Mouse (Mus musculus): ENCODE data around the gene Has3. TPM values are rescaled to one million over a fixed set of nuclear protein-coding genes. Genes with fewer than 3 reads are reported as not detected.

The Has3 gene
- polyA plus RNA-seq, 1 experiment, result 0.35 TPM

GRCm38 (mm10) chr8:106906635-106907034 lies 36.6 kb downstream of the Has3 start:
- TF ChIP-seq POLR2A (IDR thresholded peaks at IDR 0.05; ENCODE audit: control insufficient read depth, low read depth, low read length) (no peak), CTCF (IDR thresholded peaks at IDR 0.05; ENCODE audit: control insufficient read depth, insufficient read depth, insufficient replicate concordance, low read depth, low read length) (no peak)
- Histone ChIP-seq H3K4me3 (ENCODE audit: control insufficient read depth, low read depth, low read length) (no peak overlapping the region), H3K27me3 (ENCODE audit: control insufficient read depth, insufficient read depth, low read length) (no peaks in the 10 kb centered on the region), H3K4me1 (ENCODE audit: control insufficient read depth, insufficient read depth, low read length) (no peaks in the 10 kb centered on the region), H3K36me3 (ENCODE audit: control insufficient read depth, insufficient read depth, low read length) (peaks cover 7% of the 10 kb centered on the region; the same call in 1 of the 2 replicates), H3K27ac (ENCODE audit: control insufficient read depth, insufficient read depth, low read depth, low read length) (no peak overlapping the region)

DNA sequence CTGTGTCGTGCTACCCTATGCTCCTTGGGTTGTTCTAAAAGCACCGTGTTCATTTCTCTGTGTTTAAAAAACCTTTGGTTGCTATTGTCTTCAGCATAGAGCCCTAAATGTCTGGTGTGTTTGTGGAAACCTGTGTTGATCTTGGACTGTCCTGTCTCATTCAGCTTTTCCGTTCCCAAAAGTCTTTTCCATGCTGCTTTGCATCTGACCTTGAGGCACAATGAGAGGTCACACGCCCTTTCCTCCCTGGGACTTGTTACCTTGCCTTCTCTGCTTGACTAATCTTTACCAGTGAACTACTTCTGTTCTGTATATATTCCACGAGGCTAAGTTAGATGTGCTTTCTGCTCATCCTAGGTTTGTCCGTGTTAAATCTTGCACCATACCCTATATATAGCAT lies 37.4 kb downstream of the Has3 start:
- Histone ChIP-seq H3K36me3 (ENCODE audit: control insufficient read depth, insufficient read depth, low read length) (peaks cover 6% of the 10 kb centered on the region), H3K4me3 (ENCODE audit: control insufficient read depth, low read depth, low read length) (no peak overlapping the region), H3K27ac (ENCODE audit: control insufficient read depth, insufficient read depth, low read depth, low read length) (no peak overlapping the region), H3K27me3 (ENCODE audit: control insufficient read depth, insufficient read depth, low read length) (no peaks in the 10 kb centered on the region), H3K4me1 (ENCODE audit: control insufficient read depth, insufficient read depth, low read length) (no peaks in the 10 kb centered on the region)
- TF ChIP-seq POLR2A (IDR thresholded peaks at IDR 0.05; ENCODE audit: control insufficient read depth, low read depth, low read length) (no peak), CTCF (IDR thresholded peaks at IDR 0.05; ENCODE audit: control insufficient read depth, insufficient read depth, insufficient replicate concordance, low read depth, low read length) (no peak)

DNA sequence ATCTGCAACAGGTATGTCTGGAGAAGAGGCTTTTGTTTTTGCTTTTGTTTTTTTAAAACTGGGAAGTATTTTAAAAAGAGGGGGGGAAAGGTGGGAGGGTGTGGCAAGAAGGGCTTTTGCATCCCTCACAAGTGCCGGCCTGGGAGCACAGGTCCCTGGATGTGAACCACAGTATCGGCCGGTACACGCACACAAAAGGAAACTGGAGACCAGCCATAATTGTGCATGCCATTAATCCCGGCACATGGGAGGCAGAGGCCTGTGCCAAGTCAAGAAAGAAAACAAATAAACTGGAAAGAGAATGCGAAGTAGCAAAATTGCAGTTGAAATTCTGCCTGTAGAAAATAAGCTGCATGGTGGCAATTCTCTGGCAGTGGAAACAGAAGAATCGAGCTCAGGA lies 38.2 kb downstream of the Has3 start:
- no peaks in the 10 kb centered on the region for H3K27me3 ChIP-seq (ENCODE audit: control insufficient read depth, insufficient read depth, low read length)
- no peak overlapping the region for H3K4me3 ChIP-seq (ENCODE audit: control insufficient read depth, low read depth, low read length)
- peaks cover 6% of the 10 kb centered on the region for H3K36me3 ChIP-seq (ENCODE audit: control insufficient read depth, insufficient read depth, low read length)
- no peak overlapping the region for H3K27ac ChIP-seq (ENCODE audit: control insufficient read depth, insufficient read depth, low read depth, low read length)
- TF ChIP-seq POLR2A (IDR thresholded peaks at IDR 0.05; ENCODE audit: control insufficient read depth, low read depth, low read length), result no peak
- no peak for TF ChIP-seq CTCF (IDR thresholded peaks at IDR 0.05; ENCODE audit: control insufficient read depth, insufficient read depth, insufficient replicate concordance, low read depth, low read length)
- no peaks in the 10 kb centered on the region for H3K4me1 ChIP-seq (ENCODE audit: control insufficient read depth, insufficient read depth, low read length)

- no peaks in the 10 kb centered on the region for H3K27me3 ChIP-seq (ENCODE audit: control insufficient read depth, insufficient read depth, low read length)
- no peak overlapping the region for H3K4me3 ChIP-seq (ENCODE audit: control insufficient read depth, low read depth, low read length)
- H3K27ac ChIP-seq (ENCODE audit: control insufficient read depth, insufficient read depth, low read depth, low read length), result no peak overlapping the region
- H3K36me3 ChIP-seq (ENCODE audit: control insufficient read depth, insufficient read depth, low read length), result peaks cover 5% of the 10 kb centered on the region
- no peak for TF ChIP-seq POLR2A (IDR thresholded peaks at IDR 0.05; ENCODE audit: control insufficient read depth, low read depth, low read length)
- TF ChIP-seq CTCF (IDR thresholded peaks at IDR 0.05; ENCODE audit: control insufficient read depth, insufficient read depth, insufficient replicate concordance, low read depth, low read length), result no peak
- no peaks in the 10 kb centered on the region for H3K4me1 ChIP-seq (ENCODE audit: control insufficient read depth, insufficient read depth, low read length)
These were observed 43.6 kb downstream of the Has3 start for GRCm38 (mm10) chr8:106913631-106914030.

DNA sequence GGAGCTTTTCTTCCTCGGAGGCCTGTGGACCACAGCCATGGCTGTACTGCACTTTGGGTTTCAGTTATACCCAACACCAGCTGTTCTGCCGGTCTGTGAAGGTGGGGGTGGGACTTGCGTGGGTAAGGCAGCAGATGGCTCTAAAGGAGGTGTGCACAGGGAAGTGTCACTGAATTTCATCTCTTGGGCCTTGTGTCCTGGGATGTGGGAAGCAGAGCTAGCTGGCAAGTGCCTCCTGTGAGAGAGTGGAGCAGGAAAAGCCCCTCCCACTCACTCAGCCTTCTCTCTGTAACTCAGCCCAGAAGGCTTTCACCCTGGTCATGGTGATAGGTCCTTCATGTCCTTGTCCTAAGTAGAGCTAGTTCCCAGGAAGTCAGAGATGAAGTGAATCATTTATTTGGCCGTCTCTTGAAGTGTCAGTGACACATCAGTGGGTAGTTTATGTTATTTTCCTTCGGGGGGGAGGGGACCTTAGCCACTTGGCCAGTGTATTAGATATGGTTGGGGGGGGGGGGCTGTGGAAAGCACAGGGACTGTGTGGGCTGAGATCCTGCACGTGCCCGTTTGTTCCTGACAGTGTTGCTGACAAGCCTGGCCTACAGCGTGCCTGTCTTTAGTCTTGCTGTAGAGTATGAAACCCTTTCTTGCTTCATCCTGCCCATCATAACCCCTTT lies 49.8 kb downstream of the Has3 start:
- Histone ChIP-seq H3K36me3 (ENCODE audit: control insufficient read depth, insufficient read depth, low read length) (peaks cover 1% of the 10 kb centered on the region; the same call in 1 of the 2 replicates), H3K27ac (ENCODE audit: control insufficient read depth, insufficient read depth, low read depth, low read length) (no peak overlapping the region), H3K27me3 (ENCODE audit: control insufficient read depth, insufficient read depth, low read length) (no peaks in the 10 kb centered on the region), H3K4me3 (ENCODE audit: control insufficient read depth, low read depth, low read length) (no peak overlapping the region), H3K4me1 (ENCODE audit: control insufficient read depth, insufficient read depth, low read length) (no peaks in the 10 kb centered on the region)
- no peak for TF ChIP-seq CTCF (IDR thresholded peaks at IDR 0.05; ENCODE audit: control insufficient read depth, insufficient read depth, insufficient replicate concordance, low read depth, low read length)
- TF ChIP-seq POLR2A (IDR thresholded peaks at IDR 0.05; ENCODE audit: control insufficient read depth, low read depth, low read length), result no peak

- Histone ChIP-seq H3K27ac (ENCODE audit: control insufficient read depth, insufficient read depth, low read depth, low read length) (no peak overlapping the region), H3K36me3 (ENCODE audit: control insufficient read depth, insufficient read depth, low read length) (no peaks in the 10 kb centered on the region; the same call in 1 of the 2 replicates), H3K27me3 (ENCODE audit: control insufficient read depth, insufficient read depth, low read length) (no peaks in the 10 kb centered on the region), H3K4me1 (ENCODE audit: control insufficient read depth, insufficient read depth, low read length) (no peaks in the 10 kb centered on the region), H3K4me3 (ENCODE audit: control insufficient read depth, low read depth, low read length) (no peak overlapping the region)
- TF ChIP-seq POLR2A (IDR thresholded peaks at IDR 0.05; ENCODE audit: control insufficient read depth, low read depth, low read length), result no peak
- TF ChIP-seq CTCF (IDR thresholded peaks at IDR 0.05; ENCODE audit: control insufficient read depth, insufficient read depth, insufficient replicate concordance, low read depth, low read length), result no peak
These were observed 50.3 kb downstream of the Has3 start for GRCm38 (mm10) chr8:106920395-106920741.

- TF ChIP-seq POLR2A (IDR thresholded peaks at IDR 0.05; ENCODE audit: control insufficient read depth, low read depth, low read length), result no peak
- TF ChIP-seq CTCF (IDR thresholded peaks at IDR 0.05; ENCODE audit: control insufficient read depth, insufficient read depth, insufficient replicate concordance, low read depth, low read length), result no peak
- Histone ChIP-seq H3K4me3 (ENCODE audit: control insufficient read depth, low read depth, low read length) (no peak overlapping the region), H3K27ac (ENCODE audit: control insufficient read depth, insufficient read depth, low read depth, low read length) (no peak overlapping the region), H3K27me3 (ENCODE audit: control insufficient read depth, insufficient read depth, low read length) (no peaks in the 10 kb centered on the region), H3K36me3 (ENCODE audit: control insufficient read depth, insufficient read depth, low read length) (no peaks in the 10 kb centered on the region; the same call in 1 of the 2 replicates), H3K4me1 (ENCODE audit: control insufficient read depth, insufficient read depth, low read length) (no peaks in the 10 kb centered on the region; the same call in 1 of the 2 replicates)
These were observed 54.0 kb downstream of the Has3 start for GRCm38 (mm10) chr8:106924057-106924456.
